Mouse (Mus musculus): Measurements from ENCODE around the gene Wdr63. TPM values are rescaled to one million over a fixed set of nuclear protein-coding genes. Genes with fewer than 3 reads are reported as not detected.

Wdr63 gene
- total RNA-seq, 2 experiments from 2014 or later, result 0.74 to 0.82 TPM

GRCm38 (mm10) chr3:146145501-146145900 is 37.6 kb upstream of the Wdr63 start:
- Histone ChIP-seq H3K27ac (no peak overlapping the region), H3K4me3 (no peak overlapping the region)
- no peak for TF ChIP-seq CTCF (conservative IDR thresholded peaks at IDR 0.05)
- no peak for DNase-seq (ENCODE audit: low spot score in 2 of 2)

GRCm38 (mm10) chr3:146142523-146142922 is 34.6 kb upstream of the Wdr63 start:
- Histone ChIP-seq H3K27ac (no peak overlapping the region), H3K4me3 (no peak overlapping the region)
- no peak for DNase-seq (ENCODE audit: low spot score in 2 of 2)
- no peak for TF ChIP-seq CTCF (conservative IDR thresholded peaks at IDR 0.05)

GRCm38 (mm10) chr3:146140276-146140675 is 32.3 kb upstream of the Wdr63 start:
- Histone ChIP-seq H3K4me3 (no peak overlapping the region), H3K27ac (no peak overlapping the region)
- TF ChIP-seq CTCF (conservative IDR thresholded peaks at IDR 0.05), result no peak
- no peak for DNase-seq (ENCODE audit: low spot score in 2 of 2)

GRCm38 (mm10) chr3:146136422-146136821 is 28.5 kb upstream of the Wdr63 start:
- H3K27ac ChIP-seq, result no peak overlapping the region
- no peak overlapping the region for H3K4me3 ChIP-seq
- TF ChIP-seq CTCF (conservative IDR thresholded peaks at IDR 0.05), result peak; percentile 45
- DNase-seq (ENCODE audit: low spot score in 2 of 2), result no peak

- Histone ChIP-seq H3K27ac (no peak overlapping the region), H3K4me3 (no peak overlapping the region)
- DNase-seq (ENCODE audit: low spot score in 2 of 2), result no peak
- no peak for TF ChIP-seq CTCF (conservative IDR thresholded peaks at IDR 0.05)
Observed at GRCm38 (mm10) chr3:146135417-146135816, 27.5 kb upstream of the Wdr63 start.

- H3K4me3 ChIP-seq, result no peak overlapping the region
- TF ChIP-seq CTCF (conservative IDR thresholded peaks at IDR 0.05), result no peak
- DNase-seq (ENCODE audit: low spot score in 2 of 2), result no peak
- no peak overlapping the region for H3K27ac ChIP-seq
Observed at GRCm38 (mm10) chr3:146134834-146135233, 26.9 kb upstream of the Wdr63 start.

- no peak for TF ChIP-seq CTCF (conservative IDR thresholded peaks at IDR 0.05)
- H3K27ac ChIP-seq, result no peak overlapping the region
- no peak for DNase-seq (ENCODE audit: low spot score in 2 of 2)
- H3K4me3 ChIP-seq, result no peak overlapping the region
Observed at GRCm38 (mm10) chr3:146127205-146127604, 19.3 kb upstream of the Wdr63 start.

GRCm38 (mm10) chr3:146123464-146123825 is 15.5 kb upstream of the Wdr63 start:
- H3K27ac ChIP-seq, result no peak overlapping the region
- H3K4me3 ChIP-seq, result no peak overlapping the region
- no peak for TF ChIP-seq CTCF (conservative IDR thresholded peaks at IDR 0.05)
- DNase-seq (ENCODE audit: low spot score in 2 of 2), result no peak

- Histone ChIP-seq H3K27ac (no peak overlapping the region), H3K4me3 (no peak overlapping the region)
- TF ChIP-seq CTCF (conservative IDR thresholded peaks at IDR 0.05), result no peak
- DNase-seq (ENCODE audit: low spot score in 2 of 2), result no peak
Observed at GRCm38 (mm10) chr3:146122807-146123463, 15.0 kb upstream of the Wdr63 start.

- DNase-seq (ENCODE audit: low spot score in 2 of 2), result no peak
- no peak for TF ChIP-seq CTCF (conservative IDR thresholded peaks at IDR 0.05)
- Histone ChIP-seq H3K27ac (no peak overlapping the region), H3K4me3 (no peak overlapping the region)
Observed at GRCm38 (mm10) chr3:146122125-146122420, 14.1 kb upstream of the Wdr63 start.

GRCm38 (mm10) chr3:146121310-146122124 is 13.6 kb upstream of the Wdr63 start:
- Histone ChIP-seq H3K27ac (no peak overlapping the region), H3K4me3 (no peak overlapping the region)

GRCm38 (mm10) chr3:146117997-146118457 is 10.1 kb upstream of the Wdr63 start:
- H3K27ac ChIP-seq, result no peak overlapping the region
- no peak overlapping the region for H3K4me3 ChIP-seq
- DNase-seq (ENCODE audit: low spot score in 2 of 2), result no peak
- TF ChIP-seq CTCF (conservative IDR thresholded peaks at IDR 0.05), result no peak

More at GRCm38 (mm10) chr3:146121310-146122124, 13.6 kb upstream of the Wdr63 start:
- no peak for TF ChIP-seq CTCF (conservative IDR thresholded peaks at IDR 0.05)
- DNase-seq (ENCODE audit: low spot score in 2 of 2), result no peak

GRCm38 (mm10) chr3:146117258-146117996 is 9.5 kb upstream of the Wdr63 start, which contains the start of gene Mcoln3:
Mcoln3 (plus strand) TSS chr3:146117450.
- Histone ChIP-seq H3K27ac (no peak within 1 kb of the TSS), H3K4me3 (no peak within 1 kb of the TSS)
- no peak for DNase-seq (ENCODE audit: low spot score in 2 of 2)
- no peak for TF ChIP-seq CTCF (conservative IDR thresholded peaks at IDR 0.05)

All from layer of hippocampus, adult 2 months (tissue).